Mouse (Mus musculus): ENCODE data around the gene Xkr8. TPM values are rescaled to one million over a fixed set of nuclear protein-coding genes. Genes with fewer than 3 reads are reported as not detected.
A peak's percentile ranks its signal among the peaks of the same experiment; 100 is the strongest.

Gene Xkr8
- total and polyA plus RNA-seq, 3 experiments = 1.2 to 2.9 (median 1.6) TPM

- H3K79me2 ChIP-seq (replicated peaks; ENCODE audit: control insufficient read depth, insufficient read depth, low read length) = no peaks in the 10 kb centered on the region
- peaks cover 3% of the 10 kb centered on the region; the same call in 1 of the 2 replicates for H3K4me1 ChIP-seq (ENCODE audit: control insufficient read depth, insufficient read depth, low read length)
- no peaks in the 10 kb centered on the region for H3K36me3 ChIP-seq (ENCODE audit: control insufficient read depth, insufficient read depth, low read length)
- intact Hi-C loops (cut with DNase I) = no loop called here
- no peak overlapping the region for H3K27ac ChIP-seq
- H3K9ac ChIP-seq (ENCODE audit: low read depth, low read length) = no peak overlapping the region
- no peak for TF ChIP-seq CTCF (IDR thresholded peaks at IDR 0.05)
- TF ChIP-seq EP300 (IDR thresholded peaks at IDR 0.05; ENCODE audit: insufficient read depth, low read depth, low read length) = no peak
- TF ChIP-seq POLR2A (IDR thresholded peaks at IDR 0.05; ENCODE audit: insufficient read depth, low read depth, low read length) = no peak
- H3K4me3 ChIP-seq = no peak overlapping the region
- 98% methylated on average over 2 of the region's 2 CpGs for WGBS
- no peaks in the 10 kb centered on the region for H3K27me3 ChIP-seq (ENCODE audit: control insufficient read depth, insufficient read depth, low read length)
- no peak for DNase-seq
These were observed 2.4 kb upstream of the Xkr8 start for GRCm38 (mm10) chr4:132734766-132735165.

GRCm38 (mm10) chr4:132733071-132733770 lies 875 bp upstream of the Xkr8 start:
- H3K9ac ChIP-seq (ENCODE audit: low read depth, low read length) = no peak overlapping the region
- no peaks in the 10 kb centered on the region for H3K27me3 ChIP-seq (ENCODE audit: control insufficient read depth, insufficient read depth, low read length)
- TF ChIP-seq CTCF (IDR thresholded peaks at IDR 0.05) = no peak; the same call in 1 of the 2 replicates
- no peak for TF ChIP-seq EP300 (IDR thresholded peaks at IDR 0.05; ENCODE audit: insufficient read depth, low read depth, low read length)
- no peak for TF ChIP-seq POLR2A (IDR thresholded peaks at IDR 0.05; ENCODE audit: insufficient read depth, low read depth, low read length)
- DNase-seq = no peak
- H3K79me2 ChIP-seq (replicated peaks; ENCODE audit: control insufficient read depth, insufficient read depth, low read length) = no peaks in the 10 kb centered on the region
- no peak overlapping the region for H3K27ac ChIP-seq
- H3K4me3 ChIP-seq = no peak overlapping the region
- intact Hi-C loops (cut with DNase I) = no loop called here
- H3K36me3 ChIP-seq (ENCODE audit: control insufficient read depth, insufficient read depth, low read length) = no peaks in the 10 kb centered on the region
- 92% methylated on average over 25 of the region's 25 CpGs for WGBS
- peaks cover 3% of the 10 kb centered on the region; the same call in 1 of the 2 replicates for H3K4me1 ChIP-seq (ENCODE audit: control insufficient read depth, insufficient read depth, low read length)

- intact Hi-C loops (cut with DNase I) = no loop called here
- TF ChIP-seq CTCF (IDR thresholded peaks at IDR 0.05) = no peak
- TF ChIP-seq EP300 (IDR thresholded peaks at IDR 0.05; ENCODE audit: insufficient read depth, low read depth, low read length) = no peak
- TF ChIP-seq POLR2A (IDR thresholded peaks at IDR 0.05; ENCODE audit: insufficient read depth, low read depth, low read length) = no peak
These were observed 730 bp downstream of the Xkr8 start for GRCm38 (mm10) chr4:132731616-132732015.

GRCm38 (mm10) chr4:132728233-132728632 lies 4.1 kb downstream of the Xkr8 start:
- 81% methylated on average over 8 of the region's 8 CpGs for WGBS
- H3K27ac ChIP-seq = no peak overlapping the region
- H3K9ac ChIP-seq (ENCODE audit: low read depth, low read length) = no peak overlapping the region
- no peak overlapping the region for H3K4me3 ChIP-seq
- no peak for TF ChIP-seq POLR2A (IDR thresholded peaks at IDR 0.05; ENCODE audit: insufficient read depth, low read depth, low read length)
- TF ChIP-seq CTCF (IDR thresholded peaks at IDR 0.05) = no peak
- TF ChIP-seq EP300 (IDR thresholded peaks at IDR 0.05; ENCODE audit: insufficient read depth, low read depth, low read length) = no peak
- H3K36me3 ChIP-seq (ENCODE audit: control insufficient read depth, insufficient read depth, low read length) = no peaks in the 10 kb centered on the region
- no peak for DNase-seq
- intact Hi-C loops (cut with DNase I) = no loop called here
- H3K4me1 ChIP-seq (ENCODE audit: control insufficient read depth, insufficient read depth, low read length) = peaks cover 3% of the 10 kb centered on the region; the same call in 1 of the 2 replicates
- H3K79me2 ChIP-seq (replicated peaks; ENCODE audit: control insufficient read depth, insufficient read depth, low read length) = no peaks in the 10 kb centered on the region
- H3K27me3 ChIP-seq (ENCODE audit: control insufficient read depth, insufficient read depth, low read length) = no peaks in the 10 kb centered on the region

More at GRCm38 (mm10) chr4:132731616-132732015, 730 bp downstream of the Xkr8 start:
- H3K9ac ChIP-seq (ENCODE audit: low read depth, low read length) = peak overlapping the region; percentile 62
- H3K36me3 ChIP-seq (ENCODE audit: control insufficient read depth, insufficient read depth, low read length) = no peaks in the 10 kb centered on the region
- peak overlapping the region; percentile 70 for H3K4me3 ChIP-seq
- WGBS = 41% methylated on average over 12 of the region's 12 CpGs
- H3K4me1 ChIP-seq (ENCODE audit: control insufficient read depth, insufficient read depth, low read length) = peaks cover 3% of the 10 kb centered on the region; the same call in 1 of the 2 replicates
- H3K27me3 ChIP-seq (ENCODE audit: control insufficient read depth, insufficient read depth, low read length) = no peaks in the 10 kb centered on the region
- H3K27ac ChIP-seq = no peak overlapping the region
- H3K79me2 ChIP-seq (replicated peaks; ENCODE audit: control insufficient read depth, insufficient read depth, low read length) = no peaks in the 10 kb centered on the region
- DNase-seq = no peak

- no peaks in the 10 kb centered on the region for H3K4me1 ChIP-seq (ENCODE audit: control insufficient read depth, insufficient read depth, low read length)
- no peaks in the 10 kb centered on the region for H3K36me3 ChIP-seq (ENCODE audit: control insufficient read depth, insufficient read depth, low read length)
- H3K4me3 ChIP-seq = no peak overlapping the region
- no peaks in the 10 kb centered on the region for H3K79me2 ChIP-seq (replicated peaks; ENCODE audit: control insufficient read depth, insufficient read depth, low read length)
- no peaks in the 10 kb centered on the region for H3K27me3 ChIP-seq (ENCODE audit: control insufficient read depth, insufficient read depth, low read length)
- H3K27ac ChIP-seq = no peak overlapping the region
- no peak for DNase-seq
- H3K9ac ChIP-seq (ENCODE audit: low read depth, low read length) = no peak overlapping the region
- WGBS = 87% methylated on average over 1 of the region's 1 CpGs
- TF ChIP-seq EP300 (IDR thresholded peaks at IDR 0.05; ENCODE audit: insufficient read depth, low read depth, low read length) = no peak
- no peak for TF ChIP-seq POLR2A (IDR thresholded peaks at IDR 0.05; ENCODE audit: insufficient read depth, low read depth, low read length)
- no peak for TF ChIP-seq CTCF (IDR thresholded peaks at IDR 0.05)
- intact Hi-C loops (cut with DNase I) = no loop called here
These were observed 14.1 kb downstream of the Xkr8 start for GRCm38 (mm10) chr4:132718251-132718650.

GRCm38 (mm10) chr4:132713181-132713580 lies 19.2 kb downstream of the Xkr8 start:
- WGBS = 97% methylated on average over 7 of the region's 7 CpGs
- Histone ChIP-seq H3K36me3 (ENCODE audit: control insufficient read depth, insufficient read depth, low read length) (no peaks in the 10 kb centered on the region), H3K27ac (no peak overlapping the region), H3K4me3 (no peak overlapping the region), H3K79me2 (replicated peaks; ENCODE audit: control insufficient read depth, insufficient read depth, low read length) (no peaks in the 10 kb centered on the region), H3K9ac (ENCODE audit: low read depth, low read length) (no peak overlapping the region), H3K4me1 (ENCODE audit: control insufficient read depth, insufficient read depth, low read length) (no peaks in the 10 kb centered on the region), H3K27me3 (ENCODE audit: control insufficient read depth, insufficient read depth, low read length) (no peaks in the 10 kb centered on the region)
- intact Hi-C loops (cut with DNase I) = no loop called here
- TF ChIP-seq EP300 (IDR thresholded peaks at IDR 0.05; ENCODE audit: insufficient read depth, low read depth, low read length) (no peak), POLR2A (IDR thresholded peaks at IDR 0.05; ENCODE audit: insufficient read depth, low read depth, low read length) (no peak), CTCF (IDR thresholded peaks at IDR 0.05) (no peak)
- DNase-seq = no peak

All from heart, adult 2 months (tissue).